Mouse (Mus musculus) forebrain, embryonic 10.5 days (tissue): ENCODE data around the gene Cxcr4. TPM values are rescaled to one million over a fixed set of nuclear protein-coding genes. Genes with fewer than 3 reads are reported as not detected.

Experiments used
- DNase-seq: peaks from one replicate; pipeline ENCODE4 v3.0.0-alpha.2; 2017; ENCODE audit warnings: low spot score; ENCODE audit errors: extremely low spot score
- H3K27ac ChIP-seq: fragments of 300-500 bp; sonication (generic); 2 replicates; pipeline ENCODE4 v1.5.1; 2016; ENCODE audit warnings: mild to moderate bottlenecking
- H3K27me3 ChIP-seq: fragments of 300-500 bp; sonication (generic); 2 replicates; pipeline ENCODE4 v1.6.1; 2016; ENCODE audit warnings: mild to moderate bottlenecking; ENCODE audit not compliant: poor library complexity, severe bottlenecking
- H3K36me3 ChIP-seq: fragments of 300-500 bp; sonication (generic); replicated peaks from 2 replicates; pipeline ENCODE4 v1.6.1; 2016; ENCODE audit warnings: mild to moderate bottlenecking, moderate library complexity
- H3K4me1 ChIP-seq: fragments of 300-500 bp; sonication (generic); 2 replicates; pipeline ENCODE4 v1.6.1; 2016
- H3K4me3 ChIP-seq: fragments of 300-500 bp; sonication (generic); 2 replicates; pipeline ENCODE4 v1.5.1; 2016; ENCODE audit warnings: mild to moderate bottlenecking, moderate library complexity
- H3K9me3 ChIP-seq: fragments of 300-500 bp; sonication (generic); 2 replicates; pipeline ENCODE4 v1.6.1; 2016; ENCODE audit warnings: mild to moderate bottlenecking, moderate library complexity
- WGBS: fragments of 180-500 bp; shearing (Covaris S2); methylation state at CpG from one replicate; pipeline ENCODE4 v1.1.7; 2016; 5-methylcytosine and 5-hydroxymethylcytosine counted together
- polyA plus RNA-seq: library from polyadenylated mRNA; unstranded; fragments of >200 nt; fragmentation: Nextera tagmentation; extraction: Ambion mirVana; gene quantifications from 2 replicates; pipeline ENCODE4 v1.2.1, GENCODE M21; 2016

Cxcr4 gene
- polyA plus RNA-seq, 1 experiment from 2014 or later, result 7.9 TPM

DNA sequence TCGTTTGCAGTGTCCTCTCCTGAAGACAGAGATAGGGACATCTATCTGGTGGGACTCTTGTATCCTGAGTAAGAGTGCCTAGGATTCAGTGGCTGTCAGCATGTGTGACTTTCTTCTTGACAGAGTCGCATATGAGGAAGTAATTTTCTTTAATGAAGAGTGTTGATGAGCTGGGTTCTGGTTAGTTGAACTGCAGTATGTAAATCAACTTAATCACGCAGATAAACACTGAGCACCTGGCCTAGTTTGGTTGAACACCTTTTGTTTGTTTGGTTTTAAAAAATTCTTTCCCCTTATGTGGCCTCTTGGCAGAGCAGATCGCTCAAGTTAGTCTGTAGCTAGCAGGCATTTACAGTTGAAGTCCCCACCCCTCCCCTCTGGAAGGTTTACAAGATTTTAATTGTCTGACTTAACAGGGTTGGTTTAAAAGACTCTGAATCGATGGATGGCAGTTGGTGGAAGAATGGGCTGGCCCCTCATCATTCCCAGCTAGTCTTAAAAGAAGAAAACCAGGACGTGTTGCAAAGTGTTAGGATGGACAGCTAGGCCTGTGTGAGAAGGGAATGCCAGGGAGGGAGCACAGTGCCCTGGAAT, 8.7 kb downstream of the Cxcr4 start:
- Histone ChIP-seq H3K9me3 (no peaks in the 10 kb centered on the region; the same call in 1 of the 2 replicates), H3K27me3 (peaks cover 23% of the 10 kb centered on the region), H3K4me3 (no peak overlapping the region), H3K4me1 (peaks cover 50% of the 10 kb centered on the region), H3K27ac (peak overlapping the region; percentile 21; the same call in 1 of the 2 replicates), H3K36me3 (peaks cover 10% of the 10 kb centered on the region)
- 71% methylated on average over 6 of the region's 6 CpGs for WGBS
- no peak for DNase-seq

DNA sequence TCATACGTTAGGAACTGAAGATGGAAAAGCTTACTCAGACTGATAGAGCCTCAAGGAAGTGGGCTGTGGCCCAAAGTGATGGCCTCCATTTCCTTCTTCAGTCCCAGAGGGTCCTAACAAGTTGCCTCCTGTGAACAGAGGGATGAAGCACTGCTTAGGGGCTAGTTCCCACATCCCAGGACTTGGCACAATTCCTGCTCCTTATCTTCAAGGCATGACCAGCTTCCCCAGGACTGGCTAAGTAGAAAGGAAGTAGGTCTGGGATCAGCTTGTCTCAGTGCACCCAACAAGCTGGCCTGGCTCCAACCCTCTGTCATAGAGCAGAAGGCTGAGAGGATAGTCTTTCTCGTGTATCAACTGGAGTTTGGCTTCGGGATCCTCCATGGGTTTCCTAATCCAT, 11.8 kb downstream of the Cxcr4 start:
- H3K4me3 ChIP-seq, result no peak overlapping the region
- no peaks in the 10 kb centered on the region; the same call in 1 of the 2 replicates for H3K9me3 ChIP-seq
- H3K4me1 ChIP-seq, result peaks cover 35% of the 10 kb centered on the region
- no peak overlapping the region for H3K27ac ChIP-seq
- 91% methylated on average over 3 of the region's 3 CpGs for WGBS
- H3K36me3 ChIP-seq, result no peaks in the 10 kb centered on the region
- peaks cover 17% of the 10 kb centered on the region for H3K27me3 ChIP-seq
- DNase-seq, result no peak

GRCm38 (mm10) chr1:128578454-128578853, 13.6 kb downstream of the Cxcr4 start:
- DNase-seq, result no peak
- Histone ChIP-seq H3K9me3 (no peaks in the 10 kb centered on the region; the same call in 1 of the 2 replicates), H3K27me3 (peaks cover 9% of the 10 kb centered on the region; the same call in 1 of the 2 replicates), H3K4me1 (peaks cover 26% of the 10 kb centered on the region), H3K27ac (peak overlapping the region; percentile 65), H3K4me3 (no peak overlapping the region), H3K36me3 (no peaks in the 10 kb centered on the region)
- 23% methylated on average over 2 of the region's 2 CpGs for WGBS

GRCm38 (mm10) chr1:128575096-128575495, 17.0 kb downstream of the Cxcr4 start:
- Histone ChIP-seq H3K36me3 (no peaks in the 10 kb centered on the region), H3K4me1 (peaks cover 22% of the 10 kb centered on the region), H3K4me3 (no peak overlapping the region), H3K27ac (no peak overlapping the region), H3K27me3 (peaks cover 5% of the 10 kb centered on the region; the same call in 1 of the 2 replicates), H3K9me3 (no peaks in the 10 kb centered on the region)
- WGBS, result 80% methylated on average over 4 of the region's 4 CpGs
- DNase-seq, result no peak

GRCm38 (mm10) chr1:128571033-128571432, 21.1 kb downstream of the Cxcr4 start:
- no peak for DNase-seq
- Histone ChIP-seq H3K27ac (no peak overlapping the region), H3K4me3 (no peak overlapping the region), H3K27me3 (no peaks in the 10 kb centered on the region), H3K9me3 (no peaks in the 10 kb centered on the region), H3K4me1 (peaks cover 23% of the 10 kb centered on the region), H3K36me3 (no peaks in the 10 kb centered on the region)
- WGBS, result 90% methylated on average over 3 of the region's 3 CpGs

- DNase-seq, result no peak
- no peak overlapping the region for H3K27ac ChIP-seq
- H3K4me1 ChIP-seq, result peaks cover 24% of the 10 kb centered on the region
- no peaks in the 10 kb centered on the region for H3K27me3 ChIP-seq
- 83% methylated on average over 17 of the region's 17 CpGs for WGBS
- H3K36me3 ChIP-seq, result no peaks in the 10 kb centered on the region
- no peak overlapping the region for H3K4me3 ChIP-seq
- no peaks in the 10 kb centered on the region for H3K9me3 ChIP-seq
Measured at GRCm38 (mm10) chr1:128569992-128570648, 22.0 kb downstream of the Cxcr4 start.

- WGBS, result 78% methylated on average over 12 of the region's 12 CpGs
- H3K27ac ChIP-seq, result peak overlapping the region; percentile 62
- no peak for DNase-seq
Measured at GRCm38 (mm10) chr1:128567224-128568197, 24.6 kb downstream of the Cxcr4 start.

DNA sequence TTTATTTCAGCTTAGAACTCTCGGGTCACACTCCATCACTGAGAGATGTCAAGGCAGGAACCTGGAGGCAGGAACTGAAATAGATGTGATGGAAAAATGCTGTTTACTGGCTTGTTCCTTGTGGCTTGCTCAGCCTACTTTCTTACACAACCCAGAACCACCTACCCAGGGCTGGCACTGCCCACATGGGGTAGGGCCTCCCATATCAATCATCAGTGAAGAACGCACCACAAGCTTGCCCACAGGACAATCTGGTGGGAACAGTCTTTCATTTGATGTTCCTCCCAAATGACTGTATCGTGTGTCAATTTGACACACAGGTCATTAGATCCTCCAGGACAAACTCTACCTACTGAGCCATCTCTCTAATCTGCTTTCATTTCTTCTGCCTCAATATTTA, 28.2 kb downstream of the Cxcr4 start:
- no peak for DNase-seq
- Histone ChIP-seq H3K27me3 (no peaks in the 10 kb centered on the region), H3K9me3 (no peaks in the 10 kb centered on the region), H3K4me1 (peaks cover 32% of the 10 kb centered on the region), H3K36me3 (no peaks in the 10 kb centered on the region), H3K4me3 (no peak overlapping the region), H3K27ac (no peak overlapping the region)
- WGBS, result 85% methylated on average over 3 of the region's 3 CpGs

More at GRCm38 (mm10) chr1:128567224-128568197, 24.6 kb downstream of the Cxcr4 start:
- Histone ChIP-seq H3K4me3 (no peak overlapping the region), H3K4me1 (peaks cover 24% of the 10 kb centered on the region), H3K27me3 (no peaks in the 10 kb centered on the region), H3K9me3 (no peaks in the 10 kb centered on the region), H3K36me3 (no peaks in the 10 kb centered on the region)

- Histone ChIP-seq H3K9me3 (no peaks in the 10 kb centered on the region), H3K4me1 (peaks cover 13% of the 10 kb centered on the region; the same call in 1 of the 2 replicates), H3K27me3 (no peaks in the 10 kb centered on the region), H3K36me3 (no peaks in the 10 kb centered on the region), H3K4me3 (no peak overlapping the region), H3K27ac (no peak overlapping the region)
- no peak for DNase-seq
- WGBS, result 87% methylated on average over 9 of the region's 9 CpGs
Measured at GRCm38 (mm10) chr1:128561325-128561874, 30.7 kb downstream of the Cxcr4 start.

DNA sequence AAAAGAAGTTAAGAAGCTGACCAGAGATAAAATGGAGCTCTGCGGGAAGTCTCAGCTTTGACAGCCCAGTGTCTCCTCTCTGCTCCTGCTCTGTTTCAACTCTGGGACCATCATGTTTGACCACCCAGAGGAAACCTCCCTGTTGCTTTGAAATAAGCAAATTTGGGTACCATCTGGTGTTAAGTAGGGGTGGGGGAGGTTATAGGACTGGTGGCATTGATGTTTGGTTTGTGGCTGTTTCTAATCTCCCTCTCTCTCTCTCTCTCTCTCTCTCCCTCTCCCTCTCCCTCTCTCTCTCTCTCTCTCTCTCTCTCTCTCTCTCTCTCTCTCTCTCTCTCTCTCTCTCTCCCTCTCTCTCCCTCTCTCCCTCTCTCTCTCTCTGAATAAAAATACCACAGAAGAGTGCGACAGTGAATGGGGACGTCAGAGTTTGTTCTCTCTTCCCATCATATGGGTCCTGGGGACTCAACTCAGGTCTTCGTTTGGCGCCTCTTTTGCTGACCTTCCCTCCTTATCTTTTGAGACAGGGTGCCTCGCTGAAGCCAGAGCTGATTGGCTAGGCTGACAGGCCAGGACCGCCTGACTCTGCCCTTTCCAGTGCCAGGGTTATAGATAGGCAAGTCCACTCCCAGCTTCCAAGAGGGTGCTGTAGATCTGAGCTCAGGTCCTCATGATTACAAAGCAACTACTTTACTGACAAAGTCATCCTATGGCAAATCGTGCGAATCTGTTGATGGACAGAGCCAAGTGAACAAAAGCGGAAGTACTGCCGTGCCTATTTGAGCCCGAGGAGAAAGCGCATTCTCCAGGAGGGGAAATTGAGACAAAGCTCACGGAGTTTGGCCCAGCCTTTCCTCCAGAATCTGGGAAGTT, 31.4 kb downstream of the Cxcr4 start:
- no peak overlapping the region for H3K27ac ChIP-seq
- no peaks in the 10 kb centered on the region for H3K27me3 ChIP-seq
- no peaks in the 10 kb centered on the region for H3K9me3 ChIP-seq
- 81% methylated on average over 14 of the region's 14 CpGs for WGBS
- no peaks in the 10 kb centered on the region for H3K36me3 ChIP-seq
- peaks cover 8% of the 10 kb centered on the region; the same call in 1 of the 2 replicates for H3K4me1 ChIP-seq
- no peak overlapping the region for H3K4me3 ChIP-seq
- no peak for DNase-seq

DNA sequence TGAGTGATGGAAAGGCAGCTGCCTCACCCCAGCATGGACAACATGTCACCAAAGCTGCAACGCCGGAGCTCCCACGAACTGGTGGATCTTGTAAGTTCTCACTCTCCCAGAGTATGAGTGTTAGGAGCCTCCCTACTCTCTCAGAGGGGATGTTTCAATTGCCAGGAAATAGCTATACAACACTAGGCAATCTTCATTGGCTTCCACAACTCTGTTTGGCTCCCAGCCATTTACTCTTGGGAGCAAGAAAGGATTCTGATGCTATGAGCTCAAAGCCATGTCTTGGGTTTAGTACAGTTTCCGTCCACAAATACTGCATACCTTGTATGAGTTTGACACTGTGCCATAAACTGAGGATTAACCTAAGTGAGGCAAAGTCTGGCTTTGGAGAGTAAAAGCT, 34.1 kb downstream of the Cxcr4 start:
- Histone ChIP-seq H3K27ac (no peak overlapping the region), H3K9me3 (no peaks in the 10 kb centered on the region), H3K36me3 (no peaks in the 10 kb centered on the region), H3K4me1 (peaks cover 8% of the 10 kb centered on the region; the same call in 1 of the 2 replicates), H3K4me3 (no peak overlapping the region), H3K27me3 (no peaks in the 10 kb centered on the region)
- WGBS, result 92% methylated on average over 4 of the region's 4 CpGs
- no peak for DNase-seq

DNA sequence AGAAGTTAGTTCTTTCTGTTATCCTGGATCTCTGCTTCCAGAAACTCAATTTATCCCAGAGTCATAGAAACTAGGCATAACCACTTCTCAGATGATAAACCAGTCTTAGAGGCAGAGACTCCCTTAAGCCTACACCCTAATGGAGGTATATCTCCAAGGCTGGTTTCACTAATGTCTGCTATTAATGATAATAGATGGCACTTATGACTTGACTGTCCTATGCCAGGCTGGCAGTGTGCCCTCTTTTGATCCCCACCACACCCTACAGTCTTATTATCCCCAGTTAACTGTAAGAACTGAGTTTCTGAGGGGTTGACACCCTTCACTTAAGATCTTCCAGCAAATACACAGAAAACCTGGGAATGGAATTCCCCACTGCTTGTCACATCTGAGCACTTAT, 39.5 kb downstream of the Cxcr4 start:
- no peaks in the 10 kb centered on the region for H3K9me3 ChIP-seq
- peaks cover 12% of the 10 kb centered on the region for H3K4me1 ChIP-seq
- H3K27ac ChIP-seq, result no peak overlapping the region
- no peaks in the 10 kb centered on the region for H3K27me3 ChIP-seq
- no peak overlapping the region for H3K4me3 ChIP-seq
- no peaks in the 10 kb centered on the region for H3K36me3 ChIP-seq
- DNase-seq, result no peak
